Mouse (Mus musculus) limb, embryonic 10.5 days (tissue): ENCODE results near the gene Shb. TPM values are rescaled to one million over a fixed set of nuclear protein-coding genes. Genes with fewer than 3 reads are reported as not detected.

ENCODE experiments used
- DNase-seq: peaks from one replicate; pipeline ENCODE4 v3.0.0-alpha.2; 2017; ENCODE audit warnings: low spot score
- H3K27ac ChIP-seq: fragments of 300-500 bp; sonication (generic); 2 replicates; pipeline ENCODE4 v1.5.1; 2016; ENCODE audit warnings: mild to moderate bottlenecking
- H3K27me3 ChIP-seq: fragments of 300-500 bp; sonication (generic); 2 replicates; pipeline ENCODE4 v1.6.1; 2016; ENCODE audit warnings: low read depth, mild to moderate bottlenecking; ENCODE audit not compliant: poor library complexity, severe bottlenecking
- H3K36me3 ChIP-seq: fragments of 300-500 bp; sonication (generic); 2 replicates; pipeline ENCODE4 v1.6.1; 2016; ENCODE audit warnings: mild to moderate bottlenecking, moderate library complexity
- H3K4me1 ChIP-seq: fragments of 300-500 bp; sonication (generic); 2 replicates; pipeline ENCODE4 v1.6.1; 2016
- H3K4me3 ChIP-seq: fragments of 300-500 bp; sonication (generic); 2 replicates; pipeline ENCODE4 v1.5.1; 2016; ENCODE audit warnings: mild to moderate bottlenecking, moderate library complexity
- H3K9me3 ChIP-seq: fragments of 300-500 bp; sonication (generic); replicated peaks from 2 replicates; pipeline ENCODE4 v1.6.1; 2016; ENCODE audit warnings: mild to moderate bottlenecking
- WGBS: fragments of 180-500 bp; shearing (Covaris S2); methylation state at CpG from one replicate; pipeline ENCODE4 v1.1.7; 2016; 5-methylcytosine and 5-hydroxymethylcytosine counted together
- polyA plus RNA-seq: library from polyadenylated mRNA; unstranded; fragments of >200 nt; fragmentation: Nextera tagmentation; extraction: Ambion mirVana; gene quantifications from 2 replicates; pipeline ENCODE4 v1.2.1, GENCODE M21; 2016

Shb gene
- polyA plus RNA-seq, 1 experiment from 2014 or later: 4.3 TPM

- Histone ChIP-seq H3K4me3 (no peak overlapping the region), H3K4me1 (peaks cover 18% of the 10 kb centered on the region), H3K27ac (no peak overlapping the region), H3K27me3 (no peaks in the 10 kb centered on the region), H3K9me3 (no peaks in the 10 kb centered on the region), H3K36me3 (no peaks in the 10 kb centered on the region)
- no peak for DNase-seq
- 70% methylated on average over 16 of the region's 16 CpGs for WGBS
These were observed 119.7 kb downstream of the Shb start for GRCm38 (mm10) chr4:45412433-45413192.

DNA sequence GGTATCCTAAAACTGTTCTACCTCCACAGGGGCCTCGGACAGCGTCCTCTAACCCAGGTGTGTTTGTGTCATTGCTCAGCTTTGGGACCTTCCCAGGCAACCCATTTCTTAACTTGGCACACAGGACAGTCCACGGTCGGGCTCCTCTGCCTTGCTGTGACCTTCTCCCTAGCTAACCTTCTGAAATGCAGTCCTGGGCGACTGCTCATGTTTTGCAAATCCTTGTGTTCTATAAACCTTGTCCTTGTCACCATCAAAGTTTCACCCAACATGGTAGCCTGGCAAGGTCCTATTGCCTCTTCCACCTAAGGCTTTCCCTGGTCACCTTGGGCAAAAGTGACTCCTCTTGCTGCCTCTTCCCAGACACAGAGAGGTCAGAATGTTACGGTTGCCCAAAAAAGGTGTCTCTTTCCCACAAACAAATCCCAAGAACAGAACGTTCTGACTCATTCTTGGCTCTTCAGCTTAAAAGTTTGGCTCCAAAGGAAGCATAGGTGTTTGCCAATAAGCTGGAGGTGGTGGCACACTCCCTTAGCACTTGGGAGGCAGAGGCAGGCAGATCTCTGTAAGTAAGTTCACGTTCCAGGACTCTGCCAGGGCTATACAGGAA, 121.0 kb downstream of the Shb start:
- Histone ChIP-seq H3K4me1 (peaks cover 31% of the 10 kb centered on the region), H3K4me3 (no peak overlapping the region), H3K27ac (no peak overlapping the region), H3K9me3 (no peaks in the 10 kb centered on the region), H3K27me3 (no peaks in the 10 kb centered on the region), H3K36me3 (no peaks in the 10 kb centered on the region)
- WGBS: 91% methylated on average over 8 of the region's 8 CpGs
- DNase-seq: no peak

GRCm38 (mm10) chr4:45409270-45409669, 123.0 kb downstream of the Shb start:
- no peaks in the 10 kb centered on the region for H3K9me3 ChIP-seq
- peaks cover 10% of the 10 kb centered on the region for H3K36me3 ChIP-seq
- H3K27ac ChIP-seq: peak overlapping the region; percentile 97
- peak overlapping the region; percentile 94 for H3K4me3 ChIP-seq
- H3K4me1 ChIP-seq: peaks cover 36% of the 10 kb centered on the region
- no peaks in the 10 kb centered on the region for H3K27me3 ChIP-seq
- WGBS: 2% methylated on average over 10 of the region's 10 CpGs
- peak; percentile 71 for DNase-seq

DNA sequence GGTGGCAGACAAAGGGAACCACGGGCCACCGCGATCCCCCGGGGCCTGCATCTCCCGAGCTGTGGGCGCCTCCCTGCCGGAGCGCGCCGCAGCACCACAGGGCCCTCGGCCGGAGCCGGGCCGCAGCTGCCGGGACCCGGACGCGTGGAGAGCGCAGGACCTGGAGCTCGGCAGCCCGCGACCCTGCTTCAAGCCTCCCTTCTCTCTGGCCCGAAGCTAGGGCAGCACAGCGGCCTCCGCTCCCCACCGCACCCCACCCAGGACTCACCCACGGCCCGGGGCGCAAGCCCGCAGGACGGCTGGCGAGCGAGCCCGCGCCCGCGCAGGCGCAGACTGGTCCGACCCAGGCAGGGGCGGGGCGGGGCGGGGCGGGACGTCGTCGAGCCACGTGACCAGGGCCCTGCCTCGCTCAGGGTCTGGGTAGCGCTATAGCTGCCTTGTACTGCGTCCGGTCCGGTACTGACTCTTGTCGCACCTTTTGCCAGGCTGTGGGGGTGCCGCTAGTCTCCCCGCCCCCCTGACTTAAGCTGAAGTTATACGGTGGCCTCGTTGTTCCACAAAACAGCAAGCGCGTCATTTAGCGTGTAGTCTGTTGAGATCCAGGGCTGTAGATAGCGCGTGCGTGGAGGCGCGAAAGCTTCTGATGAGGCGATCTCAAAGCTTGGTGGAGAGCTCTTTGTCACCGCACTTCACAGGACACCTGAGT, 123.7 kb downstream of the Shb start, which contains the start of gene Slc25a51:
Gene Slc25a51, minus strand, starts transcription at position 340 of the 706 bp plus-strand sequence.
- peak; percentile 95 for DNase-seq
- WGBS: under 1% methylated on average over 63 of the region's 67 CpGs
- H3K9me3 ChIP-seq: no peaks in the 10 kb centered on the region

GRCm38 (mm10) chr4:45407703-45408334, 124.5 kb downstream of the Shb start:
- H3K36me3 ChIP-seq: peaks cover 25% of the 10 kb centered on the region
- H3K27ac ChIP-seq: peak overlapping the region; percentile 97
- H3K9me3 ChIP-seq: no peaks in the 10 kb centered on the region
- 4% methylated on average over 19 of the region's 19 CpGs for WGBS
- H3K4me1 ChIP-seq: peaks cover 36% of the 10 kb centered on the region
- peak overlapping the region; percentile 94 for H3K4me3 ChIP-seq
- H3K27me3 ChIP-seq: no peaks in the 10 kb centered on the region
- DNase-seq: no peak

More for the DNA sequence above, 123.7 kb downstream of the Shb start, which contains the start of gene Slc25a51:
- peaks cover 17% of the 10 kb centered on the region for H3K36me3 ChIP-seq
- H3K27ac ChIP-seq: peak within 1 kb of the TSS; percentile 97
- no peaks in the 10 kb centered on the region for H3K27me3 ChIP-seq
- peaks cover 36% of the 10 kb centered on the region for H3K4me1 ChIP-seq
- peak within 1 kb of the TSS; percentile 94 for H3K4me3 ChIP-seq

DNA sequence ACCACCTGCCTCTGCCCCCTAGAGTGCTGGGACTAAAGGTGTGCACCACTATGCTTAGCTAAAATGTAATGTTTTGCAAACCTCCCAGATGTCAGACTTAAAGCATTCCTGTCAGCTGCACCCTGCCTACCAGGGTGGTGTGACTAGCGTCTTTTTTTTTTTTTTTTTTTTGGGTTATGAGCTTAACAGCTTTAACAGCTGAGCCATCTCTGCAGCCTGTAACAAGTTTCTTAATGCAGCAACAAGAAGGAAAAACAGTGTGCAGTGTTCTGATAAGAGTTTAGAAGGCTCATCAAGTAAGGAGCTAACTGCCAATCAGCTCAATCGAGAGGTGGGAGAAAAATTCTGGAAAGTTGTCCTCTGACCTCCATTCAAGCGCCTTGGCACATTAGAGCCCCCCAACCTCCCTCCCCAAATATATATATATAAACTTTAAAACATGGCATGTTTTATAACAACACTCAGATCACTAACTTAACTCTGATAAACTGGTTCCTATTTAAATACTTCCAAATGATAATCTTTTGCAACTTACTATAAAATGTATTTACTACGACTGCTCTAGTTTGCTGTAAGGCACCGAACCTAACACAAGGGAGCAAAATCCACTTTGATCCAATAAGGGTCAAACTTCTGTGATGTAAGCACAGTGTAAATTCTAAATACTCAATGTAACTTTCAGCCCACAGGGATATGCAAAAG, 125.1 kb downstream of the Shb start:
- WGBS: 79% methylated on average over 5 of the region's 5 CpGs
- Histone ChIP-seq H3K27me3 (no peaks in the 10 kb centered on the region), H3K36me3 (peaks cover 31% of the 10 kb centered on the region), H3K4me1 (peaks cover 36% of the 10 kb centered on the region), H3K27ac (peak overlapping the region; percentile 97; the same call in 1 of the 2 replicates), H3K9me3 (no peaks in the 10 kb centered on the region), H3K4me3 (peak overlapping the region; percentile 94)
- no peak for DNase-seq

DNA sequence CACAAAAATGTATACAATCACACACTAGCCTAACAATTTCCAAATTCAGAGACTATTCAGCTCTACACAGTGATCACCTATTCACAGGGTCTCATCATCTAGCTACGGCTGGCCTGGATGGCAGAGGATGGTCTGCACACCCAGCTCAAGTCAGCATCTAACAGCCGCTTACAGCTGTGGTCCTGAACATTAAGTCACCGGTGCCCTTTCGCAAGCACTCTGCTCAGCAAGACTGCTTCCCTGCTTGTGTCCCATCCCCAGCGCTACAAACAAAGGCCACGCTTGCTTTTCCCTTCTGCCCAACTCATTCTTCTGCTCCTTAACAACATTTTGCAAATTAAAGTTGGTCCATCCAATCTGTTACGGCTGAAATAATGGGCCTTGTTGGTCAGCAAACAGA, 125.9 kb downstream of the Shb start:
- H3K4me1 ChIP-seq: peaks cover 36% of the 10 kb centered on the region
- H3K36me3 ChIP-seq: peaks cover 39% of the 10 kb centered on the region
- no peak for DNase-seq
- no peaks in the 10 kb centered on the region for H3K9me3 ChIP-seq
- no peak overlapping the region for H3K27ac ChIP-seq
- H3K4me3 ChIP-seq: peak overlapping the region; percentile 13; the same call in 1 of the 2 replicates
- H3K27me3 ChIP-seq: no peaks in the 10 kb centered on the region
- WGBS: 91% methylated on average over 7 of the region's 7 CpGs

- H3K9me3 ChIP-seq: no peaks in the 10 kb centered on the region
- no peak for DNase-seq
- H3K27ac ChIP-seq: no peak overlapping the region
- no peaks in the 10 kb centered on the region for H3K27me3 ChIP-seq
- peaks cover 36% of the 10 kb centered on the region for H3K4me1 ChIP-seq
- H3K36me3 ChIP-seq: peaks cover 50% of the 10 kb centered on the region
- WGBS: 74% methylated on average over 7 of the region's 7 CpGs
- H3K4me3 ChIP-seq: no peak overlapping the region
These were observed 127.0 kb downstream of the Shb start for GRCm38 (mm10) chr4:45405315-45405714.

GRCm38 (mm10) chr4:45404086-45404485, 128.2 kb downstream of the Shb start:
- H3K4me1 ChIP-seq: peaks cover 30% of the 10 kb centered on the region
- H3K36me3 ChIP-seq: peaks cover 62% of the 10 kb centered on the region
- no peak overlapping the region for H3K4me3 ChIP-seq
- WGBS: 97% methylated on average over 7 of the region's 7 CpGs
- DNase-seq: no peak
- H3K27ac ChIP-seq: no peak overlapping the region
- H3K9me3 ChIP-seq: no peaks in the 10 kb centered on the region
- H3K27me3 ChIP-seq: no peaks in the 10 kb centered on the region

DNA sequence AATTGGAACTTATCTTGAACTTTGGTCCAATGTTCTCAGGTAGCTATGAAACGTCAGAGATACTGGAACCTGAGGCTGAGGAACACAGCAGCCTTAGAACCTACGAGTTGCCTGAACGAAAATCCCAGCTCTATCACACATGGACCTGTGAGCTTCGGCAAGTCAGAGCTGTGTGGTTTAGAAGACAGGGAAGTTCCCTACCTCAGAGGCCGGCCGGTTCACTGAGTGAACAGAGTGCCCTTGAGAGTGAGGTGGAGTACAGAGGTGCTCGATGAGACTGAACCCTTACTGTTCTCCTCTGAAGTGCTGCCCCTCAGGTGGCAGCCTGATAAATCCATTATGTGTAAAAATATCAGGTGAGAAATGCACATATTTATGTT, 128.8 kb downstream of the Shb start:
- DNase-seq: no peak
- no peaks in the 10 kb centered on the region for H3K27me3 ChIP-seq
- H3K36me3 ChIP-seq: peaks cover 68% of the 10 kb centered on the region
- H3K4me3 ChIP-seq: no peak overlapping the region
- H3K9me3 ChIP-seq: no peaks in the 10 kb centered on the region
- H3K27ac ChIP-seq: no peak overlapping the region
- 92% methylated on average over 7 of the region's 7 CpGs for WGBS
- peaks cover 24% of the 10 kb centered on the region for H3K4me1 ChIP-seq

DNA sequence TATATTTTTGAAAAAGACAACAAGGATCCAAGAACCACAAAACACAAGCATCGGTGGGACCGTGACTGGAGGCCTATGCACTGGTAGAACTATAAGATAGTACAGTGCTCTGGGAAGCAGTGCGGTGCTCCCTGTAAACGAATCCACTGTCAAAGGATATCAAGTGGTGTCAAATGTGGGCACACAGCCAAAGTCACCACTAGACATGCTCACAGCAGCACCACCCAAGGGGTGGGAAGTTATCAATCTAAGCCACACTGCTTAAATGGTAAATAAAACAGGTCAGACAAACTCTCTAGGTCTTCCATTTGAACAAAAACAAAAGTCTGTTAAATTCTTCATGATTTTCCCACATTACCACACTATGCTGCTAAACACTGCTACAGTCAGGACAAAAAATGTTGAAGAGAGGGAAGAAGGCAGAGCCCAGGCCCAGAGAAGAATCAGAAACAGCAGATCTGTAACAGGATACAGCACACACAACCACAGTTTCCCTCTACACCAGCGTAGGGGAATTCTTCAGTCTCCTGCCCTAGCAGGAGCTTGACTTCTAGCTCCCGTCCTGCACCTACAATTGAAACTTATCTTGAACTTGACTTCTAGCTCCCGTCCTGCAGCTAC, 129.3 kb downstream of the Shb start:
- Histone ChIP-seq H3K36me3 (peaks cover 73% of the 10 kb centered on the region), H3K4me3 (no peak overlapping the region), H3K4me1 (peaks cover 22% of the 10 kb centered on the region), H3K27me3 (no peaks in the 10 kb centered on the region), H3K9me3 (no peaks in the 10 kb centered on the region), H3K27ac (no peak overlapping the region)
- DNase-seq: no peak
- WGBS: 91% methylated on average over 7 of the region's 7 CpGs

- Histone ChIP-seq H3K27me3 (no peaks in the 10 kb centered on the region), H3K36me3 (peaks cover 80% of the 10 kb centered on the region), H3K27ac (no peak overlapping the region), H3K4me3 (no peak overlapping the region), H3K9me3 (no peaks in the 10 kb centered on the region), H3K4me1 (peaks cover 15% of the 10 kb centered on the region)
- WGBS: 89% methylated on average over 4 of the region's 4 CpGs
- DNase-seq: no peak
These were observed 130.0 kb downstream of the Shb start for GRCm38 (mm10) chr4:45402281-45402680.
